Mouse (Mus musculus) thymus, adult 2 months (tissue): ENCODE measurements around the gene Sdc1.

ENCODE experiments used
- CTCF ChIP-seq: fragments of 200-500 bp; IDR thresholded peaks from 2 replicates; pipeline ENCODE4 v1.5.1; 2012; ENCODE audit warnings: mild to moderate bottlenecking, control low read depth, low read length, moderate library complexity, borderline replicate concordance; ENCODE audit not compliant: control insufficient read depth, poor library complexity, insufficient read depth; ENCODE audit errors: extremely low read depth
- POLR2A ChIP-seq: fragments of 200-500 bp; IDR thresholded peaks from 2 replicates; pipeline ENCODE4 v1.6.1; 2012; ENCODE audit warnings: mild to moderate bottlenecking, low read length, control low read depth, moderate library complexity; ENCODE audit not compliant: control insufficient read depth, poor library complexity, insufficient read depth; ENCODE audit errors: extremely low read depth

- TF ChIP-seq POLR2A = no peak
- TF ChIP-seq CTCF = no peak
These were observed 38.0 kb downstream of the Sdc1 start for GRCm38 (mm10) chr12:8809086-8809485.
